Mouse (Mus musculus): ENCODE data around the gene Gm6309. TPM values are rescaled to one million over a fixed set of nuclear protein-coding genes. Genes with fewer than 3 reads are reported as not detected.

Gene Gm6309
- polyA plus RNA-seq, 1 experiment: not detected

GRCm38 (mm10) chr5:146150454-146150853 lies 20.1 kb downstream of the Gm6309 start:
- Histone ChIP-seq H3K27ac (replicated peaks; ENCODE audit: low read depth, low read length) (no peak overlapping the region), H3K4me1 (ENCODE audit: control insufficient read depth, insufficient read depth, insufficient read length, low read length) (no peaks in the 10 kb centered on the region), H3K4me3 (ENCODE audit: insufficient read depth, low read depth, low read length) (no peak overlapping the region)

GRCm38 (mm10) chr5:146147903-146148302 lies 22.6 kb downstream of the Gm6309 start:
- Histone ChIP-seq H3K4me3 (ENCODE audit: insufficient read depth, low read depth, low read length) (no peak overlapping the region), H3K27ac (replicated peaks; ENCODE audit: low read depth, low read length) (no peak overlapping the region), H3K4me1 (ENCODE audit: control insufficient read depth, insufficient read depth, insufficient read length, low read length) (no peaks in the 10 kb centered on the region)

Other genes with a start within 250 kb of the Gm6309 start
- gene Cyp3a25, start 161.1 kb downstream of the Gm6309 start, polyA plus RNA-seq (2012; ENCODE audit: insufficient read depth, insufficient read length, missing spikeins): 0.67 TPM in 1 of 2 replicates, not detected in the other
- gene Cyp3a59, start 91.5 kb downstream of the Gm6309 start, polyA plus RNA-seq (2012; ENCODE audit: insufficient read depth, insufficient read length, missing spikeins): not detected in 2 replicates
- not detected in 2 replicates for gene Gm5565, start 10.2 kb downstream of the Gm6309 start, polyA plus RNA-seq (2012; ENCODE audit: insufficient read depth, insufficient read length, missing spikeins)
- not detected in 2 replicates for gene 1700001J03Rik, start 14.6 kb upstream of the Gm6309 start, polyA plus RNA-seq (2012; ENCODE audit: insufficient read depth, insufficient read length, missing spikeins)
- gene Rnf6, start 50.8 kb upstream of the Gm6309 start, polyA plus RNA-seq (2012; ENCODE audit: insufficient read depth, insufficient read length, missing spikeins): 31.2 and 34.1 TPM in 2 replicates
- 17.8 and 18.4 TPM in 2 replicates for gene Cdk8, start 60.5 kb upstream of the Gm6309 start, polyA plus RNA-seq (2012; ENCODE audit: insufficient read depth, insufficient read length, missing spikeins)
- 0.42 and 0.83 TPM in 2 replicates for gene Wasf3, start 214.3 kb upstream of the Gm6309 start, polyA plus RNA-seq (2012; ENCODE audit: insufficient read depth, insufficient read length, missing spikeins)